Mouse (Mus musculus) retina, adult 2 months (tissue): ENCODE data around the gene AU022252.

Source experiments
- DNase-seq: peaks from one replicate; pipeline ENCODE4 v3.0.0-alpha.2; 2012; ENCODE audit warnings: low read depth, low spot score

AU022252 gene

GRCm38 (mm10) chr4:119244468-119245240, 12.1 kb upstream of the AU022252 start:
- DNase-seq = no peak

- DNase-seq = no peak
Measured at GRCm38 (mm10) chr4:119242571-119242970, 10.1 kb upstream of the AU022252 start.

- DNase-seq = no peak
Measured at GRCm38 (mm10) chr4:119241664-119242063, 9.2 kb upstream of the AU022252 start.

- DNase-seq = peak; percentile 54
Measured at GRCm38 (mm10) chr4:119239181-119239682, 6.7 kb upstream of the AU022252 start.

GRCm38 (mm10) chr4:119238661-119239060, 6.1 kb upstream of the AU022252 start:
- DNase-seq = no peak

- no peak for DNase-seq
Measured at GRCm38 (mm10) chr4:119234348-119234747, 1.8 kb upstream of the AU022252 start.

GRCm38 (mm10) chr4:119233256-119233901, 867 bp upstream of the AU022252 start:
- DNase-seq = no peak

- no peak for DNase-seq
Measured at GRCm38 (mm10) chr4:119226751-119227150, 5.8 kb downstream of the AU022252 start.

- no peak for DNase-seq
Measured at GRCm38 (mm10) chr4:119225719-119226118, 6.8 kb downstream of the AU022252 start.

GRCm38 (mm10) chr4:119224534-119224933, 8.0 kb downstream of the AU022252 start:
- DNase-seq = no peak

- DNase-seq = peak; percentile 53
Measured at GRCm38 (mm10) chr4:119223696-119224095, 8.8 kb downstream of the AU022252 start.

- DNase-seq = no peak
Measured at GRCm38 (mm10) chr4:119218169-119218568, 14.3 kb downstream of the AU022252 start, which contains the start of gene Tmem269. Gene Tmem269, minus strand, starts transcription at chr4:119218217.

- no peak for DNase-seq
Measured at GRCm38 (mm10) chr4:119216667-119217066, 15.8 kb downstream of the AU022252 start.

- no peak for DNase-seq
Measured at GRCm38 (mm10) chr4:119204672-119205071, 27.8 kb downstream of the AU022252 start.

GRCm38 (mm10) chr4:119198105-119198504, 34.4 kb downstream of the AU022252 start:
- no peak for DNase-seq

GRCm38 (mm10) chr4:119195582-119196320, 36.8 kb downstream of the AU022252 start:
- DNase-seq = no peak

- DNase-seq = peak; percentile 71
Measured at GRCm38 (mm10) chr4:119194909-119195581, 37.5 kb downstream of the AU022252 start, which contains the start of gene Svbp. Gene Svbp, plus strand, starts transcription at chr4:119195306.

GRCm38 (mm10) chr4:119192757-119193156, 39.8 kb downstream of the AU022252 start:
- DNase-seq = no peak

GRCm38 (mm10) chr4:119191273-119191672, 41.2 kb downstream of the AU022252 start:
- no peak for DNase-seq

GRCm38 (mm10) chr4:119190618-119191017, 41.9 kb downstream of the AU022252 start:
- no peak for DNase-seq

GRCm38 (mm10) chr4:119189864-119190263, 42.6 kb downstream of the AU022252 start, which contains the start of gene Ermap:
Gene Ermap, minus strand, starts transcription at chr4:119190011.
- no peak for DNase-seq
